Mouse (Mus musculus) testis, adult 2 months (tissue): ENCODE results near the gene Coro2b. TPM values are rescaled to one million over a fixed set of nuclear protein-coding genes. Genes with fewer than 3 reads are reported as not detected.

ENCODE experiments used
- H3K27ac ChIP-seq: fragments of 200-500 bp; 2 replicates; pipeline ENCODE4 v1.5.1; 2012; ENCODE audit warnings: low read depth, low read length; ENCODE audit not compliant: control insufficient read depth, insufficient read depth
- H3K27me3 ChIP-seq: fragments of 200-500 bp; 2 replicates; pipeline ENCODE4 v1.6.1; 2012; ENCODE audit warnings: mild to moderate bottlenecking, low read length, moderate library complexity; ENCODE audit not compliant: control insufficient read depth, insufficient read depth
- H3K36me3 ChIP-seq: fragments of 200-500 bp; 2 replicates; pipeline ENCODE4 v1.6.1; 2012; ENCODE audit warnings: mild to moderate bottlenecking, low read length; ENCODE audit not compliant: control insufficient read depth, insufficient read depth
- H3K4me1 ChIP-seq: fragments of 200-500 bp; 2 replicates; pipeline ENCODE4 v1.6.1; 2012; ENCODE audit warnings: low read length; ENCODE audit not compliant: control insufficient read depth, insufficient read depth
- H3K4me3 ChIP-seq: fragments of 200-500 bp; 2 replicates; pipeline ENCODE4 v1.5.1; 2012; ENCODE audit warnings: low read depth, mild to moderate bottlenecking, low read length, moderate library complexity, mixed read lengths; ENCODE audit not compliant: control insufficient read depth
- CTCF ChIP-seq: fragments of 200-500 bp; IDR thresholded peaks from 2 replicates; pipeline ENCODE4 v1.5.1; 2012; ENCODE audit warnings: low read depth, mild to moderate bottlenecking, inconsistent platforms, low read length, moderate library complexity; ENCODE audit not compliant: control insufficient read depth, insufficient read depth, insufficient replicate concordance
- POLR2A ChIP-seq: fragments of 200-500 bp; IDR thresholded peaks from 2 replicates; pipeline ENCODE4 v1.6.1; 2012; ENCODE audit warnings: low read depth, mild to moderate bottlenecking, inconsistent platforms, low read length, moderate library complexity; ENCODE audit not compliant: control insufficient read depth
- polyA plus RNA-seq: library from polyadenylated mRNA; depleted of rRNA; stranded (reverse); fragments of >200 nt; gene quantifications from 2 replicates; pipeline ENCODE4 v1.2.3, GENCODE M21; 2012

The Coro2b gene
- polyA plus RNA-seq, 1 experiment = 2.9 TPM

DNA sequence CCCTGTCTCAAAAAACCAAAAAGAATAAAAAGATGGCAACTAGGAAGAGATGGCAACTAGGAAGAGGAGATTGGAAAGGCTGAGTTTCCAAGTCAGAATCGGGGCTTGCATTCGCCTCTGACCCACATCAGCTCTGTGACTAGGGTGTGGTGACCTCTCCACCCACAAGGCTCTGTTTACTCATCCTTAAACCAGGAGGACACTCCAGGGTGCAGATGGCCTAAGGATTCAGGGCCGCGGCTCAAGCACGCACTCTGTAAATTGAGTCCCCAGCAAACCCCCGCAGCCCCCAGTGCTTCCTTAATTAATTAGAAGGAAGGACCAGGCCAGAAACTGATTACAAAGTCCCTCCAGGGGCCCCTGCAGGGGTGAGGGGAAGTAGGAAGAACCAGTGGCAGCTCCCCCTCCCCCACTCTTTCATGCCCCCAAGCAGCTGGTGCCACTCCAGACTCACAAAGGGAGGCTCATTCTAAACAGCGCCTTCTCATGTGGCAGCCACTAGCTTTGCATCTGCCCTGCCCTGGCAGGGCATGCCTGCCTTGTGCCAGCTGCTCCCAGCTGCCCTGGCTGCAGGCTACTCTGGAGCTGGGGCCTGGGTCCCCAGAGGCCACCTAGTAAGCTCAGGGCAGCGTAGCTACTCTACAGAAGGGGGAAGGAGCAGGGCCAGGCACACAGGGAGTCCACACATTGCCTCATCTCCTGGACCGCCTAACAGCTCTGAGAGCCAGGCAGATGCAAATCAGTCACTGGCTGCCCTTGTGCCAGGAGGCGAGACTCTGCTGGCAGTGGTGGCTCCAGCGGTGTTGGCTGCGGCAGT lies 5.2 kb downstream of the Coro2b start:
- TF ChIP-seq CTCF = no peak
- TF ChIP-seq POLR2A = no peak
- H3K4me3 ChIP-seq = no peak overlapping the region
- H3K27ac ChIP-seq = no peak overlapping the region
- H3K4me1 ChIP-seq = peaks cover 2% of the 10 kb centered on the region
- H3K36me3 ChIP-seq = no peaks in the 10 kb centered on the region
- no peaks in the 10 kb centered on the region for H3K27me3 ChIP-seq

DNA sequence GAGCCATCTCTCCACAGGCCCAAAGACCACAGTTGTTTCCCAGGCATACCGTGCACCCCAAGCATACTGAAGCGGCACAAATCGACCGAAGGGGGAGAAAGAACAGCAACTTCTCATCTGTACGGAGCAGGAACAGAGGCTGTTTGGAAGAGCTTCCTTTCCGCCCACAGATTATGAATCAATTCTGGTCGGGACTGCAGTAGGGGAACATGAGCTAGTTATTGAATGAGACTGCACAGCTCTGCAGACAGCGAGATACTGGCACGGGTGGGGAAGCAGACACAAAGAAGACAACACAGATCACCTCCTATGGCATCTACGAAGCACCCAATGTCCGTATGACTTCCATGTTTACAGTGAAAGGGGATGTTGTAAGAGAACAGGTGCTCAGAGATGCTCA lies 8.3 kb downstream of the Coro2b start:
- peaks cover 4% of the 10 kb centered on the region for H3K4me1 ChIP-seq
- no peak overlapping the region for H3K4me3 ChIP-seq
- no peaks in the 10 kb centered on the region for H3K36me3 ChIP-seq
- no peaks in the 10 kb centered on the region for H3K27me3 ChIP-seq
- no peak for TF ChIP-seq POLR2A
- TF ChIP-seq CTCF = no peak
- H3K27ac ChIP-seq = no peak overlapping the region

DNA sequence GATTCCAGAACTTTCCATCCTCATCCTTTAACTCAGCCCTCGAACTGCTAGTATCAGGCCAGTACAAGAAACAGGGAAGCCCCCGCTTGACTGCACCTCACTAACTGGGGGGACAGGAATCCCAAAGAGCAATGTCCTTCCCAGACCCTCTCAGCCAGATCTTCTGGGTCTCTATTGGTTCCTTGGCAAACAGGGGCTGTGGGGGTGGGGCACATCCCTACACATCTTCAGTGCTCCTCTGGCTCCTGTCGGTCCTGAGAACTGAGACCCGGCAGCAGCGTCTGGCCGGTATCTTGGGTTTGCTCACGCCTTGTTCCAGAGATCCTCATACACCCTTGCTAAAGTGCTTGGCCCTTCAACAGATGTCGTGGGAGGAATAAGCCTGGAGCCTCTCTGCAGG lies 10.0 kb downstream of the Coro2b start:
- H3K27ac ChIP-seq = no peak overlapping the region
- no peaks in the 10 kb centered on the region for H3K36me3 ChIP-seq
- H3K27me3 ChIP-seq = no peaks in the 10 kb centered on the region
- H3K4me1 ChIP-seq = peaks cover 4% of the 10 kb centered on the region
- H3K4me3 ChIP-seq = no peak overlapping the region
- no peak for TF ChIP-seq POLR2A
- TF ChIP-seq CTCF = no peak

DNA sequence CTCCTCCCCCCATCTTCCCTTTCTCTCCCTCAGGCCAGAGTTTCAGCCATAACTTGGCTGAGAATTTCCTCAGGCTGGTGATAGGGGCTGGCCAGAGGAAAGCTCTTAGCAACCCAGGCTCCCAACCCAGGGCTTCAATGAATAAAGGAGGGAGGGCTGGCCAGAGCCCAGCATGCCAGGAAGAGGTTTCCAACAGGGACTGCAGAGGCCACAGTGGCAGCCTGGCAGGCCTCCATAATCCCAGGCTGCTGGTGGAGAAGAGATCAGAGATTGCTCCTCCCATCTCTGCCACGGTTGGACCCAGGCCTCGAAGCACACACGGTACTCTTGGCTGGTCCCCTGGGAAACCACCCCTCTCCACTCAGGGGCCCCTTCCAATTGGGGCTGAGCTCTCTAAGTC lies 10.4 kb downstream of the Coro2b start:
- H3K36me3 ChIP-seq = no peaks in the 10 kb centered on the region
- no peaks in the 10 kb centered on the region for H3K27me3 ChIP-seq
- H3K4me3 ChIP-seq = no peak overlapping the region
- H3K27ac ChIP-seq = peak overlapping the region; percentile 15; the same call in 1 of the 2 replicates
- no peak for TF ChIP-seq CTCF
- TF ChIP-seq POLR2A = no peak
- peaks cover 4% of the 10 kb centered on the region for H3K4me1 ChIP-seq

DNA sequence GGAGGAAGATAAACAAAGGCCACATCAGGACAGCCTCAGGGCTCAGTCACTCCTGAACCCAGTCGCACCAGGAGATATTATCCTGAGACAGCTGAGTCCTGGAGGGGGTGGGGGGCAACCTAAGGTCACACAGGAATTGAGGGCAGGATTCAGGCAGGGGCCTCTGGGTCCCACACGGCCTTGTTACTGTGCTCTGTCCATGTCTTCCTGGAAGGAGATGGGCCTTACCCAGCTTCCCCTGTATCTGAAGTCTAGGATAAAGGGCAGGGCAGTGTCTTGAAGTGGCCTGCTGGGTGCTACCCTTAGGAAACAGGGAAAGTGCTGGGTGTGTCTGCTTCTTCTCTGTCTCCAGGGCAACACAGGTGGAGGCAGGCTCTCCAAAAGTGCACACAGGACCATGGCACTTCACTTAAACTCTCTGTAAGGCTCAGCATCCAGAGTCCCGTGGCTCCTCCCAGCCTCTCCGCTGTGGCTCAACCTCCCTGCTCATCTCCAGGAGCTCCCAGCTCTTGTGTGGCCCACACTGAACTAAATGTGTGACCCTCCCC lies 12.0 kb downstream of the Coro2b start:
- peaks cover 4% of the 10 kb centered on the region for H3K4me1 ChIP-seq
- H3K36me3 ChIP-seq = no peaks in the 10 kb centered on the region
- H3K4me3 ChIP-seq = no peak overlapping the region
- TF ChIP-seq CTCF = no peak
- TF ChIP-seq POLR2A = no peak
- no peak overlapping the region for H3K27ac ChIP-seq
- no peaks in the 10 kb centered on the region for H3K27me3 ChIP-seq

DNA sequence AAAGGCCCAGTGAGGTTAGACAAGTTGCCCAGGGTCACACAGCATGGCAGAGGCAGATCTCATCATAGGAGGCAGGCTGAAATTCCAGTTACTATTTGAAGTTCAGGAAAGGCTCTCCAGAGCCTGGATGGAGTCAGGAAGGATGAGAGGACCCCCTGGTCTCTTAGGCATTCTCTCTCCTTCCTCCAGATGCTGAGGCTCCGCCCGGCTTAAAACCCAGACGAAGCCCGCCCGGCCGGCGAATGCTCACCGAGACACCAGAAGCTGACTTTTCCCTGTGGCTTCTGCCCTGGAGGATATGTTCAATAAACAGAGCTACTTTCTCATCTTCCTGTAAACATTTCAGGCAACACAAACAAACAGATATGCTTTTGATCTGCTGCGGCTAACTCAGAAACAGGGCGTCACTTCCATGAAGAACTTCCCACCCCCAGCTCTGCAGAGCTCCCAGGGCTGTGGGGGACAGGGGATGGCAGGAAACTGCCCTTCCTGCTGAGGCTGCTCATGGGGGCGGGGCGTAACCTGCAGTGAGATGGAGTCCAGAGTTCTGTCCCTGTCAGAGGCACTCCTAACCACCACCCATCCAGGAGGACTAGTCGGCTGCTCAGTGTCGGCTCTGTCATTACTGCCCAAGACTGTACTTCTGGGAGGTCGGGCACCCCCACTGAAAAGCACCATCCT lies 13.9 kb downstream of the Coro2b start:
- no peak for TF ChIP-seq CTCF
- TF ChIP-seq POLR2A = no peak
- Histone ChIP-seq H3K4me3 (no peak overlapping the region), H3K27me3 (no peaks in the 10 kb centered on the region), H3K27ac (no peak overlapping the region), H3K4me1 (peaks cover 4% of the 10 kb centered on the region), H3K36me3 (no peaks in the 10 kb centered on the region)

DNA sequence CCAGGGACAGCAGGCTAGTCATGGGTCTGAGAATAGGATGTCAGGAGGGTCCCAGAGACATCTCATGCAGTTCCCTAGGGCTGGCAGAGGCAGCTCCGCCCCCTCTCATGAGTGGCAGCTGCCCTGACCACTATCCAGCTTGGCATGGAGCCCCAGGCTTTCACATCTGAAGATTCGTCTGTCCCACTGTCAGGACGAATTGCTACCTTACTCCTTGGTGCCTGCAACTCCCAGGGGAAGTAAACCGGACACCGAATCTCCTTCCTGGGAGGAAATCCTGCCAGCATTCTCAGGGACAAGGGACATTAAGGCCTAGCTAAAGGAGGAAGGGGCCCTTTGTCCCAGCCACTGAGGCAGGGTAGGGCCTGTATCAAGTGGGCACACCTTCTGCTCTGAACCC lies 14.6 kb downstream of the Coro2b start:
- Histone ChIP-seq H3K36me3 (no peaks in the 10 kb centered on the region), H3K27me3 (no peaks in the 10 kb centered on the region), H3K27ac (no peak overlapping the region), H3K4me1 (peaks cover 4% of the 10 kb centered on the region), H3K4me3 (no peak overlapping the region)
- TF ChIP-seq CTCF = no peak
- TF ChIP-seq POLR2A = no peak
